Mouse (Mus musculus): Measurements from ENCODE around the gene Scn8a. TPM values are rescaled to one million over a fixed set of nuclear protein-coding genes. Genes with fewer than 3 reads are reported as not detected.

Scn8a gene
- polyA plus RNA-seq, 1 experiment from 2014 or later = 5.5 TPM

GRCm38 (mm10) chr15:101054541-101054940, 184.9 kb downstream of the Scn8a start:
- ATAC-seq (ENCODE audit: insufficient number of reproducible peaks, low FRiP score, low TSS enrichment, low read depth) = no peak
- no peak overlapping the region for H3K4me2 ChIP-seq (replicated peaks)
- H3K9ac ChIP-seq = no peak overlapping the region
- peaks cover 57% of the 10 kb centered on the region for H3K27me3 ChIP-seq
- H3K27ac ChIP-seq (replicated peaks) = no peak overlapping the region
- peaks cover 21% of the 10 kb centered on the region for H3K4me1 ChIP-seq
- WGBS = 81% methylated on average over 10 of the region's 10 CpGs
- H3K36me3 ChIP-seq = 0 out of 2 replicates have a peak, but pooled peaks cover 4% of the 10 kb centered on the region
- no peaks in the 10 kb centered on the region for H3K9me3 ChIP-seq (replicated peaks)
- H3K4me3 ChIP-seq (replicated peaks) = no peak overlapping the region

GRCm38 (mm10) chr15:101056225-101056624, 186.6 kb downstream of the Scn8a start:
- H3K4me3 ChIP-seq (replicated peaks) = no peak overlapping the region
- no peak overlapping the region for H3K9ac ChIP-seq
- peaks cover 30% of the 10 kb centered on the region for H3K4me1 ChIP-seq
- ATAC-seq (ENCODE audit: insufficient number of reproducible peaks, low FRiP score, low TSS enrichment, low read depth) = peak; percentile 68; the same call in 1 of the 2 replicates
- H3K36me3 ChIP-seq = no peaks in the 10 kb centered on the region
- no peak overlapping the region for H3K27ac ChIP-seq (replicated peaks)
- H3K4me2 ChIP-seq (replicated peaks) = no peak overlapping the region
- 37% methylated on average over 10 of the region's 10 CpGs for WGBS
- H3K9me3 ChIP-seq (replicated peaks) = no peaks in the 10 kb centered on the region
- H3K27me3 ChIP-seq = peaks cover 48% of the 10 kb centered on the region

GRCm38 (mm10) chr15:101059570-101060279, 190.1 kb downstream of the Scn8a start:
- H3K9me3 ChIP-seq (replicated peaks) = no peaks in the 10 kb centered on the region
- peaks cover 13% of the 10 kb centered on the region for H3K27me3 ChIP-seq
- H3K4me1 ChIP-seq = peaks cover 12% of the 10 kb centered on the region
- H3K4me3 ChIP-seq (replicated peaks) = no peak overlapping the region
- no peak overlapping the region for H3K9ac ChIP-seq
- H3K27ac ChIP-seq (replicated peaks) = no peak overlapping the region
- no peaks in the 10 kb centered on the region for H3K36me3 ChIP-seq
- no peak for ATAC-seq (ENCODE audit: insufficient number of reproducible peaks, low FRiP score, low TSS enrichment, low read depth)
- no peak overlapping the region for H3K4me2 ChIP-seq (replicated peaks)
- WGBS = 35% methylated on average over 9 of the region's 9 CpGs

- Histone ChIP-seq H3K4me3 (replicated peaks) (no peak overlapping the region), H3K27ac (replicated peaks) (0 out of 2 replicates have a peak overlapping the region, but pooled peaks have one; percentile 8), H3K4me1 (peaks cover 19% of the 10 kb centered on the region), H3K9ac (no peak overlapping the region), H3K9me3 (replicated peaks) (no peaks in the 10 kb centered on the region), H3K4me2 (replicated peaks) (no peak overlapping the region), H3K36me3 (no peaks in the 10 kb centered on the region), H3K27me3 (peaks cover 8% of the 10 kb centered on the region; the same call in 1 of the 2 replicates)
- ATAC-seq (ENCODE audit: insufficient number of reproducible peaks, low FRiP score, low TSS enrichment, low read depth) = no peak
- 59% methylated on average over 11 of the region's 11 CpGs for WGBS
These were observed 190.7 kb downstream of the Scn8a start for GRCm38 (mm10) chr15:101060280-101060852.

- no peaks in the 10 kb centered on the region for H3K36me3 ChIP-seq
- no peaks in the 10 kb centered on the region for H3K9me3 ChIP-seq (replicated peaks)
- no peak overlapping the region for H3K4me2 ChIP-seq (replicated peaks)
- ATAC-seq (ENCODE audit: insufficient number of reproducible peaks, low FRiP score, low TSS enrichment, low read depth) = no peak
- H3K4me1 ChIP-seq = peaks cover 55% of the 10 kb centered on the region
- no peak overlapping the region for H3K27ac ChIP-seq (replicated peaks)
- no peak overlapping the region for H3K4me3 ChIP-seq (replicated peaks)
- no peak overlapping the region for H3K9ac ChIP-seq
- 41% methylated on average over 6 of the region's 6 CpGs for WGBS
- no peaks in the 10 kb centered on the region for H3K27me3 ChIP-seq
These were observed 195.4 kb downstream of the Scn8a start for GRCm38 (mm10) chr15:101065069-101065468.

- ATAC-seq (ENCODE audit: insufficient number of reproducible peaks, low FRiP score, low TSS enrichment, low read depth) = no peak
- H3K9me3 ChIP-seq (replicated peaks) = no peaks in the 10 kb centered on the region
- H3K36me3 ChIP-seq = no peaks in the 10 kb centered on the region
- no peak overlapping the region for H3K9ac ChIP-seq
- H3K4me3 ChIP-seq (replicated peaks) = no peak overlapping the region
- no peak overlapping the region for H3K4me2 ChIP-seq (replicated peaks)
- no peaks in the 10 kb centered on the region for H3K27me3 ChIP-seq
- H3K27ac ChIP-seq (replicated peaks) = no peak overlapping the region
- peaks cover 65% of the 10 kb centered on the region for H3K4me1 ChIP-seq
- WGBS = 27% methylated on average over 6 of the region's 6 CpGs
These were observed 196.7 kb downstream of the Scn8a start for GRCm38 (mm10) chr15:101066364-101066847.

- no peaks in the 10 kb centered on the region for H3K27me3 ChIP-seq
- WGBS = 37% methylated on average over 7 of the region's 9 CpGs
- no peaks in the 10 kb centered on the region for H3K36me3 ChIP-seq
- H3K4me3 ChIP-seq (replicated peaks) = no peak overlapping the region
- ATAC-seq (ENCODE audit: insufficient number of reproducible peaks, low FRiP score, low TSS enrichment, low read depth) = no peak
- no peak overlapping the region for H3K4me2 ChIP-seq (replicated peaks)
- no peaks in the 10 kb centered on the region for H3K9me3 ChIP-seq (replicated peaks)
- peaks cover 69% of the 10 kb centered on the region for H3K4me1 ChIP-seq
- H3K27ac ChIP-seq (replicated peaks) = no peak overlapping the region
- H3K9ac ChIP-seq = no peak overlapping the region
These were observed 197.4 kb downstream of the Scn8a start for GRCm38 (mm10) chr15:101066920-101067696.

GRCm38 (mm10) chr15:101068029-101068428, 198.4 kb downstream of the Scn8a start:
- peaks cover 74% of the 10 kb centered on the region for H3K4me1 ChIP-seq
- H3K9ac ChIP-seq = no peak overlapping the region
- H3K4me2 ChIP-seq (replicated peaks) = no peak overlapping the region
- H3K9me3 ChIP-seq (replicated peaks) = no peaks in the 10 kb centered on the region
- no peak overlapping the region for H3K27ac ChIP-seq (replicated peaks)
- no peaks in the 10 kb centered on the region for H3K36me3 ChIP-seq
- H3K27me3 ChIP-seq = no peaks in the 10 kb centered on the region
- H3K4me3 ChIP-seq (replicated peaks) = no peak overlapping the region
- ATAC-seq (ENCODE audit: insufficient number of reproducible peaks, low FRiP score, low TSS enrichment, low read depth) = no peak
- WGBS = 49% methylated on average over 3 of the region's 3 CpGs

- Histone ChIP-seq H3K27me3 (no peaks in the 10 kb centered on the region), H3K36me3 (no peaks in the 10 kb centered on the region), H3K4me1 (peaks cover 74% of the 10 kb centered on the region), H3K4me3 (replicated peaks) (no peak overlapping the region), H3K9me3 (replicated peaks) (no peaks in the 10 kb centered on the region), H3K27ac (replicated peaks) (peak overlapping the region; percentile 34; the same call in 1 of the 2 replicates), H3K9ac (no peak overlapping the region), H3K4me2 (replicated peaks) (no peak overlapping the region)
- ATAC-seq (ENCODE audit: insufficient number of reproducible peaks, low FRiP score, low TSS enrichment, low read depth) = no peak
- 47% methylated on average over 4 of the region's 4 CpGs for WGBS
These were observed 199.0 kb downstream of the Scn8a start for GRCm38 (mm10) chr15:101068671-101069070.

- H3K4me1 ChIP-seq = peaks cover 73% of the 10 kb centered on the region
- WGBS = 39% methylated on average over 9 of the region's 9 CpGs
These were observed 200.1 kb downstream of the Scn8a start for GRCm38 (mm10) chr15:101069641-101070190.

GRCm38 (mm10) chr15:101070762-101071161, 201.1 kb downstream of the Scn8a start:
- no peak overlapping the region for H3K9ac ChIP-seq

More at GRCm38 (mm10) chr15:101069641-101070190, 200.1 kb downstream of the Scn8a start:
- H3K27ac ChIP-seq (replicated peaks) = peak overlapping the region; percentile 68
- no peak overlapping the region for H3K4me2 ChIP-seq (replicated peaks)
- no peaks in the 10 kb centered on the region for H3K36me3 ChIP-seq
- ATAC-seq (ENCODE audit: insufficient number of reproducible peaks, low FRiP score, low TSS enrichment, low read depth) = no peak
- no peak overlapping the region for H3K9ac ChIP-seq
- no peaks in the 10 kb centered on the region for H3K9me3 ChIP-seq (replicated peaks)
- no peaks in the 10 kb centered on the region for H3K27me3 ChIP-seq
- no peak overlapping the region for H3K4me3 ChIP-seq (replicated peaks)

More at GRCm38 (mm10) chr15:101070762-101071161, 201.1 kb downstream of the Scn8a start:
- Histone ChIP-seq H3K27ac (replicated peaks) (peak overlapping the region; percentile 68), H3K4me1 (peaks cover 70% of the 10 kb centered on the region), H3K4me3 (replicated peaks) (no peak overlapping the region), H3K4me2 (replicated peaks) (peak overlapping the region; percentile 11), H3K36me3 (no peaks in the 10 kb centered on the region), H3K9me3 (replicated peaks) (no peaks in the 10 kb centered on the region), H3K27me3 (0 out of 2 replicates have a peak, but pooled peaks cover under 1% of the 10 kb centered on the region)
- WGBS = 43% methylated on average over 5 of the region's 5 CpGs
- ATAC-seq (ENCODE audit: insufficient number of reproducible peaks, low FRiP score, low TSS enrichment, low read depth) = no peak

Measured in embryonic facial prominence, embryonic 15.5 days (tissue).